Mouse (Mus musculus): Measurements from ENCODE around the gene Wdr74.

Wdr74 gene

DNA sequence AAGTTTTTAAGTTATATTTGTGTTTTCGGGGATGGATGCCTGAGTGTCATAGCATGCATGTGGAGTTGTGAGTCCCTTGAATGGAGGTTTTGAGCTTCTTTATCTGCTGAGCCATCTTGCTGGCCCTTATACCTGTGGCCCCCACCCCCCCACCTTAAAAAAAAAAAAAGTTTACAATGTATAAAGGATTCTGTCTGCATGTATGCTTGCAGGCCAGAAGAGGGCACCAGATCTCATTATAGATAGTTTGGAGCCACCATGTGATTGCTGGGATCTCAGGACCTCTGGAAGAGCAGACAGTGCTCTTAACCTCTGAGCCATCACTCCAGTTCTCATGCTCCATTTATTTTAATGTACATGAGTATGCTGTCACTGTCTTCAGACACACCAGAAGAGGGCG, 11.7 kb downstream of the Wdr74 start:
- DNase-seq = no peak

- no peak for DNase-seq
Measured at GRCm38 (mm10) chr19:8755652-8756051, 20.0 kb downstream of the Wdr74 start.

DNA sequence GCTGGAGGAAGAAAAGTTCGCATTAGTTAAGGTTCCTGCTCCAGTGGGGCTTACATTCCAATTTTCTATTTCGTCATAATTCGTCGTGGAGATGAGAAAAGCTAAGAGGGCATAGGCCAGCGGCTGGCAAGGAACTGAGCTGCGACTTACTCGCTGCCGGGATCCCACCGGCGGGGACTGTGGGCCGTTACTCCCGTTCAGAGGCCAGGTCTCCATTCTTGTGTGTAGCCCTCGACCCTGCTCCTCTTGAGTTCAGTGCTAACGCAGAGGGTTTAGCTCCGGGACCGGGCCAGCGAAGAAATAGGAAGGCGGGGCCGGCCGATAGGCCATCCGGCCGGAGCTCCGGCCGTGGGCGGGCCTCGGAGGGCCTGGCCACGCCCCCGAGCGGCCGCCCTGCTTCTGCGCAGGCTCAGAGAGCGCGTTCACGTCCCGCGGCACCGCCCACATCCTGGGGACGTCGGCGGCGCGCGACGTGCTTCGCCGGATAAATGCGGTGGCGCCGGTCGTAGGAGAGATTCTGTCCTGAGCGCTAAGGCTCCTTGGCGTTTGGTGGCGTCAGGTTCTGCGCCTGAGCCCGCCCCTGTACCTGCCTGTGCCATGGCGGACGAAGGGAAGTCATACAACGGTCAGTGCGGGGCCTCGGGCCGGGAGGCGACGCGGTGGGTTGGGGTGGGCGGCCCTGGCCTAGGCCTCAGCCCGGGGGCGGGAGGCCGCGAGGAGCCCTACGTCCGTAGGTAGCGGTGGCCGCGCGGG, 21.2 kb downstream of the Wdr74 start, which contains the start of gene Nxf1:
Nxf1 (plus strand) TSS at position 439 of the 753 bp plus-strand sequence.
- DNase-seq = peak; percentile 89

- DNase-seq = no peak
Measured at GRCm38 (mm10) chr19:8757471-8757998, 21.9 kb downstream of the Wdr74 start.

DNA sequence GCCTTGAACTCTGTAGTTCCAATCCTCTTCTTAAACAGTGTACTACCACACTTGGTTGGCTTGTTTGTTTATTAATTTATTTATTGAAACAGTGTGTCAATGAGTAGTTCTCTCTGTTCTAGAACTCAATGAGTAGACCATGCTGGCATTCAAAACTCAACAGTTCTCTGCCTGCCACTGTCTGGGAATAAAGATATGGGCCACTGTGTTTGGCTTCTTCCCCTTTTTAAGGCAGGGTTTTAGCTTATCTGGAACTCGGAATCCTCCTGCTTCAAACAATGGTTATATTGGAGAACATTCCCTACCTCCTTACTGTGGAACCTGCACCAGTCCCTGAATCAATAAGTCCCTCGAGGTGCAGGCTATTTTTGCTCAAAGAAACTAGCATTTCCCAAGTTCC, 23.3 kb downstream of the Wdr74 start:
- DNase-seq = no peak

DNA sequence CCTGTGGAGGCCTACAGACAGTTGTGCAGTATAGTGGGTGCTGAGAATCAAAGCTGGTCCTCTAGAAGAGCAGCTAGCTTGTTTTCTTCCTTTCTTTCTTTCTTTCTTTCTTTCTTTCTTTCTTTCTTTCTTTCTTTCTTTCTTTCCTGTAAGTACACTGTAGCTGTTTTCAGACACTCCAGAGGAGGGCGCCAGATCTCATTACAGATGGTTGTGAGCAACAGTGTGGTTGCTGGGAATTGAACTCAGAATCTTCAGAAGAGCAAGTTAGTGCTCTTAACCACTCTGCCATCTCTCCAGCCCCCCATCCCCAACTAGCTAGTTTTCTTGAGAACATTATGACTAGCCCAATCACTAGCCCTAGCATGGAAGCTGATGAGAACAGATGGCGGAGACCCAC, 25.1 kb downstream of the Wdr74 start:
- no peak for DNase-seq

DNA sequence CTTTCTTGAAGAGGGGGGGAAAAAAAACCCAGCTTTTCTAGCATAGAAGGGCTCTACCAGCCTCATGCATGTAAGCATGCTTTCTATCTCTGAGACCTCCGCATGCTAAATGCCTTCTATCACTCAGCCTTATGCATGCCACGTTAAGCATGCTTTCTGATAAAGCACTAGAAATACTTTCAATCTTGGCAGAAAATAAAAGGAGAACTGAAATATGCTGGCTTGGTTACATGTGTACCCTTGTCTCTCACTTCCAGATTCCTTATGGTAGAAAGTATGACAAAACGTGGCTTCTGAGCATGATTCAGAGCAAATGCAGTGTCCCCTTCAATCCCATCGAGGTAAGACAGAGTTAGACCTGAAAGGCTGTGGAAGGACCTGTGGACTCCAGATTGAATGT, 27.6 kb downstream of the Wdr74 start:
- no peak for DNase-seq

DNA sequence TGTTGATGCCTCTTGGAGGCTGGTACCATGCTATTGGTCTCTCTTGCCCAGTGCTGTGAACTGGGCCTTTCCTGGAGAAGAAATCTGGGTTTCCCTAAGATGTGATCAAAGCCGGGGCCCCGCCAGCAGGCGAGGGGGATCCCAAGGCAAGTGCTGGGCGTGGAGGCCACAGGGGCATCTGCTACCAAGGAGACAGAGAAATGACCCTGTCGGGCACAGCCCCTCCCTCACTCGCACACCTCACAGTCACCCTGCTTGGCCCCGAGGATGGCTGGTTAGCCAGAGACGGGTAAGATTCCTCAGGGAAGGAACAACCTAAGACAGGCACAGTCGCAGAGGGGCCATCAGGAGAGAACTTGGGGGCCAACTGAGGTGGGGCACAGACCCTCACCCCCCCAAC, 29.9 kb downstream of the Wdr74 start:
- no peak for DNase-seq

DNA sequence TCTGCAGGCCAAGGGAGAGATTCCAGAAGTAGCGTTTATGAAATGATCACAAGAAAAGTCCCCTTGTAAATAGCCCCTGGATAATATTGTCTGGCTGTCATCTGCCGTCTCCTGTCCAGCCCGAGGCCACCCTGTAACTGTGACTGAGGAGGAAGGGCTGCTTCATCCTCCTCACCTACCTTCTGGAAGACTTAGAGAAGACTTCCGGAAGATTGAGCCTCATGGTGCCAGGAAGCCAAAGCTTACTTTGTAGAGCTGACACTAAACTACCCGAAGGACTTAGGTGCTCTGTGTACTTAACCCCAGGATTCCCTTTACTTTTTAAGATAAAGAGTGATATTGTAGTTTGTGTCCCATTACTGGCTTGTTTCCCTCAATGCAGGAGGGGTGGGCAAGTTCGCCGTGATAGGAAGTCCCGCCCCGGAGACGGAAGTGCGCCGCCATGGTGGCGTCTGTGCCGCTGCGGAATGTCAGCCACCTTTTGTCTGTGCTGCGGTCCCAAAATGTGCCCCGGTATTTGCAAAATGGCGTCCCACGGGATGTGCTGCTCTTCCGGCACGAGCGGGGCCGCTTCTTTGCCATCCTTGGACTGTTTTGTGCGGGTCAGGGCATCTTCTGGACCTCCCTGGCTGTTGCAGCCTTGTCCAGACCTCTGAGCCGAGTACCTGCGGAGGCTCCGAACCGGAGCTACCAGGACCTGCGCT, 35.1 kb downstream of the Wdr74 start, which contains the start of gene Tmem223:
Tmem223 (plus strand) TSS at position 430 of the 704 bp plus-strand sequence.
- DNase-seq = peak; percentile 71

GRCm38 (mm10) chr19:8772996-8773395, 37.4 kb downstream of the Wdr74 start:
- DNase-seq = no peak

DNA sequence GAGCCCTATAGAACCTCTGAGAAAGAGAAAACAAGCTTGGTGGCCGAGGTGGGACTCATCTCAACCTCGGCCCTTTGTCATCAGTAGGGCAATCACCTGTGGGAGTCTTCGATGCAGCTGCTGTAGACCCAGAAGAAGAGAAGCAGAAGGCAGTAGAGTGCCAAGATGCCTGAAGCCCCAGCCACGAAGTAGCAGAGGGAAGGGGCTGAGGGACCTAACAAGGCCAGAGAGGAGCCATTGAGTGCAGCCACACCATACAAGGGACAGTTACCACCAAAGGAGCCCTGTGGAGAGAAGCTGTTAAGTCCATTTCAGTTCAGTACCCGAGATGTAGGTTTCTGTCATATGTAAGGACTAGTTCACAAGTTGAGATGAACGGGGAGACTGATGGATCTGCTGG, 37.8 kb downstream of the Wdr74 start:
- no peak for DNase-seq

DNA sequence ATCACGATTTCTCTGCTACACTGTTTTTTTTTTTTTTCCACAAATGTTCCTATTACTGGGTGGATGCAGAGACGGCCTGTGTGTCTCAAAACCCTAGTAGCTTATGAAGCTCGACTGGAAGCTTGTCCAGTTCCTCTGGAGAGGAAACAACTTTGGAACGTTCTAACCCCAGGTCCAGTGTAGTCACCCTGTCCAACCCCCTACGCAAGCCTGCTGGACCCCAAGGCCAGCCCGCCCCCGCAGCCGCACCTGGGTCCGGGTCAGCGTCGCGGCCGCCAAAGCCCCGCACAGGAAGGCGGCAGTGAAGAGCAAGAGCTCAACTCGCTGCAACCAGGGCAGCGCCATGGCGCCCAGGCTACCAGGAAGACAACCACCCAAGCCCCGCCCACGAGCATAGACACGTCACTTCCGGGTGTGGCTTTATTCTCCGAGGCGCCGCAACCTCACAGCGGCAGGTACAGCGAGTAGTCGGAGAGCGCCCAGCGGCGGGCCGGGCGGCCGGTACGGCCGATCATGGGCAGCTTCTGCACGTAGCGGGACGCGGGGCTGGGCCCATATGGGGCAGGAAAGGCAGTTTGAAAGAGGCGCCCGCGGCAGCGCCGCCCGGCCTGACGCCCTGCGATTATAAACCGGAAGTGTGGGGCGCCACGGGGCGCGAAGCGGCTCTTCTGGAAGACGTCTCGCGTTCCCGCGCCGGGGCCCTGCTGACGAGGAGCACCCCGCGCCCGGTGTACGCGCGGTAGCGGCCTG, 38.6 kb downstream of the Wdr74 start, which contains the start of gene Tmem179b:
Tmem179b (minus strand) TSS at position 382 of the 750 bp plus-strand sequence.
- peak; percentile 96 for DNase-seq

DNA sequence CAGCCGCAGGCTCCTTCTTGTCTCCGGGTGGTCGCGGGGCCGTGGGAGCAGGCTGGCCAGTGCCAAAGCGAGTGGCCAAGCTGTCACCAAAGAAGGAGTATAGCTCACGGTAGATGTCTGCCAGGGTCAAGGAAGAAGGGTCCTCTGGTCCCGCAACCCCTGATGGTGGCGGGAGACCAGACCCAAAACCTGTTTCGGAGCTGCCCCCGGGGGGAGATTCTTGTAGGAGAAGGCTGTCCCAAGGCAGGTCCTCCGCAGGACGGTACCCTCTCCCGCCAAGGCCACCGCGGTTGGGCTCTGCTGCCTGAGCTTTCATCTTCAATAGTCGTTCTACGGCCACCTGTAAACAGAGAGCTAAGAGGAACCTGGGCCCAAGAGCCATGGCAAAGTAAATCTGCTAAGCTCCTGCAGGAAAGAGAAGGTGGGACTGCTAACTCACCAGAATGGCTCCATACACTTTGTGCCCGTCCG, 39.4 kb downstream of the Wdr74 start:
- DNase-seq = no peak

- DNase-seq = peak; percentile 88
Measured at GRCm38 (mm10) chr19:8786008-8786781, 50.6 kb downstream of the Wdr74 start, which contains the start of gene Taf6l. Gene Taf6l (minus strand): TSS chr19:8786417.

GRCm38 (mm10) chr19:8788521-8788920, 52.9 kb downstream of the Wdr74 start:
- DNase-seq = no peak

DNA sequence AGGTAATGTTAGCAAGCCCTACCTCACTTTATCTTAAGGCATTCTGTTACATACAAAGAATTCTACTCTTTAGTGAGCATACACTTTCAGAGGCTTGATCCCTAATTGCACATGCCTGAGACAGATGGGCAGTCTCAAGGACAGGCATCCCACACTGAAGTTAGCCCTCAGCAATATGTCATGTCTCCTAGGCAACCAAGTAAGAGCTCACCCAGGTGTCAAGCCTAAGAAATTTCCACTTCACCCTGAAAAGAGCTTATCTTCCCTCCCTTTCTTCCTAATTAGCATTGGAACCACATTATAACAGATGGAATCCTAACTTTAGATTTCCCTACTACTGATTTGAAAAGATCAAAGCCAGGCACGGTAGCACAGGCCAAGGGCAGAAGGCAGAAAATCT, 53.5 kb downstream of the Wdr74 start:
- DNase-seq = no peak

DNA sequence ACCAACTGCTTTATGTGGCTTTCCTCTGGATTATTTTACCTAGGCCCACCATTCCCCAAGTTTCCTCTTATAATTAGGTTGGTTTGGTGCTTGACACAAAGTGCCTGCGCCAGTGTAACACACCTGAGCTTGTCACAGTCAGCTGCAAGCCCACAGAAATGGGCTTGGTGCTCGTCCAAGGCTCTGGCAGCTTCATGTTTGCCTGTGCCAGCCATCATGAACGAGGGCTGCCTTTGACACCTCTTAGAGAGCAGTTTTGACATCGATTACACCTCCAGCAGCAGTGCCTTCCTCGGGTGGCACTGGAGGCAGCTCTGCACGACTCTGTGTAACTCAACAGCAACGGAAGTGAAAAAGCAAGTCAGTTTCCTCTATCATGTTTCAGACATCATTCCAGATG, 54.5 kb downstream of the Wdr74 start:
- DNase-seq = no peak

Data from cerebellum, adult 11 months (tissue).